Mouse (Mus musculus) granulocyte monocyte progenitor cell, adult 5-6 weeks (primary cell): ENCODE measurements around the gene Raver2. TPM values are rescaled to one million over a fixed set of nuclear protein-coding genes. Genes with fewer than 3 reads are reported as not detected.

Experiments
- ATAC-seq: replicated peaks from 2 replicates; pipeline ENCODE4 v1.8.0; 2016; ENCODE audit warnings: mild to moderate bottlenecking, moderate TSS enrichment, inconsistent platforms; ENCODE audit not compliant: poor library complexity, severe bottlenecking
- total RNA-seq, 2 experiments: library from RNA; stranded (forward) in 1 of 2; stranded (reverse) in 1 of 2; fragments of 200-712, 200-1000 nt in 1 of 2; fragments of >200 nt in 1 of 2; fragmentation: Nextera tagmentation in 1 of 2; gene quantifications; 2 replicates each; pipeline ENCODE4 v1.2.3; 2014 to 2017

The Raver2 gene
- total RNA-seq (2014; fragmentation: Nextera tagmentation) = not detected in 2 replicates
- 0.10 TPM in 1 of 2 replicates, not detected in the other for total RNA-seq (2017)

GRCm38 (mm10) chr4:101068786-101069153 is at the start of gene Raver2:
TSS of gene Raver2 (plus strand) at chr4:101068983.
- peak; percentile 79 for ATAC-seq

DNA sequence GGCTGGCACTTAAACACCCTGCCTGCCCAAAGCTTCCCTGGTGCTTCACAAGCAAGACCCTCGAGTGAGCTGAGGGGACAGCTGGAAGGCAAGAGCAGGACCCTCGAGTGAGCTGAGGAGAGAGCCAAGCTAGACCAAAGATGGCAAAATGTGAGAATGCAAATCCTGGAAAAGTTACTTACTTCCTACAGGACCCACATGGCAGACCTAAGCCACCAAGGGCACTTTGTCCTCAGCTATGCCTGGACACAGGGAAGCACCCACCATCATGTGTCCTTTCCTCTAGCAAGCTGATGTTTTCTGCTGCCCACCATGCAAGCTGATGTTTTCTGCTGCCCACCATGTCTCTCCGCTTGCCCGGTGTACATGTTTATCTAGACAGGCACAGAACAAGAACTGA is 48.2 kb upstream of the Raver2 start, which contains the start of gene Gm10577:
TSS of gene Gm10577 (minus strand) at position 101 of the 400 bp plus-strand sequence.
- no peak for ATAC-seq

DNA sequence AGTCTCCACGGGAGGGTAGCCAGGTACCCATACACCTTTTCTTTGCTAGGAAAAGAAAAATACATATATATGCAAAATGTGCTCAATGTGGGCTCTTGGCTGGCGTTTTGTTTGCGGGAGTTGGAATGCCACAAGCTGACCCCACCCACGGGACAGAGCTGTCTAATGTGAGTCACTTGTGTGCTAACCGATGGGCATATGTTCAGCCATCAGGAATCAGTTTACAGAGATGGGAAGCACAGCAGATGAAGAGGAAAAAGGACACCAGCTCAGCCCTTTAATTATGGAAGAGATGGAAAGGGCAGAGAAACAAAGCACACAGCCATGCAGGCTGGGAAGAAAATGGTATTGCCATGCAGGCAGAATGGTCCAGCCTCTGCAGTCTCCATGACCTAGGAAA is 42.2 kb upstream of the Raver2 start:
- no peak for ATAC-seq

DNA sequence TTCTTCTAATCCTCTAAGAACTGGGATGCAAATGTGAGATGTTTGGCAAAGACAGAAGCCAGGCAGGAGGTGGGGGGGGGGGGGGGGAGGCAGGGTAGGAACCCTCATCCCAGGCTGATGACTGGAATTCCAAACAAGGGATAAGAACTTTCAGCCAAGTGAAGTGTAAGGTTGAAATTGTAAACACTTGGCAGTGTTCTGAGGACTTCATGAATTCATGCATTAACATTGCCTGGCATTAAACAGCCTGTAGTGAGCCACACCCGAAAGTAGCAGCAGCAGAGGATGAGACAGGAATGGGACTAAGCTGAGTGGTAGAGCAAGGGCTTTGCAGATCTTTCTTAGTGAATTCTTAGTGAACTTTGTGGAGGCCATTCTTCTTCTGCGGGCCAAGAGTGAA is 41.8 kb upstream of the Raver2 start:
- ATAC-seq = no peak

DNA sequence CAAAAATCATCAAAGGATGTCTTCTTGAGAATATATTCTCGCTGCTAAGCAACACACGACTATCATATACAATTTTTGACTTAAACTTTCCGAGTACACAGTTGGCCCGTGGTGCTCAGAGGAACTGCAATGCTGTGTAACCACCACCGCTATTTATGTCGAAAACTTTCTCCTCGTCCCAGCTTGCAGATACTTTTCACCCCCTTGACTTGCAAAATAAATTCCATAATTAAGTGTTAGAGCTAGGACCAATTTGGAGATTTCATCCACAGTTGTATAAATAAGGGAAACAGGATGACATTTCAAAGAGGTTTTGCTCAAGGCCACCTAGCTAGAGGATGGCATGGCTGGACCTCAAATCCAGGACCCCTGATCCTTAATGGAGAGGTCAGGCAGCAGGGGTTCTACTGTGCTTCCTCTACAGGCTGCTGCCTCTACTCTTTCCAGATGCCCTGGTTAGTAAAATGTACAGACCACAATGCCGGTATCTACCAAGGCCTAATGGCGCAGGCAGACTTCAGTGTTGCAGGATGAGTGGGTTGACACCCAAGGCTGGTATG is 40.9 kb upstream of the Raver2 start:
- ATAC-seq = no peak

DNA sequence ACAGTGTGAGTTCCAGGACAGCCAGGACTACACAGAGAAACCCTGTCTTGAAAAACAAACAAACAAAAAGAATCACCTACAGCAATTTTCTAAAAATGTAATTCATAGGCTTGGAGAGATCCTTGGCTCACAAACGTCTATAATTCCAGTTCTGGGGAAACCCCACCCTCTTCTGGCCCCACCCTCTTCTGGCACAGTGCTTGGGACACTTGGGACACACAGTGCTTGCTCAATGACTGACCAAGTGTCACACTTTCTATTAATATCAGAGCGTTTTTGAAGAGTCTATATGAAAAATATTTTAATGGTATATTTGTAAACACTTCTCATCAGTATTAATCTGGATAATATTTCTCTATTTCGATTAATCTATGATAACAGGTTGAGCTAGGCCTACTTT is 35.7 kb upstream of the Raver2 start:
- ATAC-seq = no peak

- no peak for ATAC-seq
Observed at GRCm38 (mm10) chr4:101035131-101035530, 33.7 kb upstream of the Raver2 start.

DNA sequence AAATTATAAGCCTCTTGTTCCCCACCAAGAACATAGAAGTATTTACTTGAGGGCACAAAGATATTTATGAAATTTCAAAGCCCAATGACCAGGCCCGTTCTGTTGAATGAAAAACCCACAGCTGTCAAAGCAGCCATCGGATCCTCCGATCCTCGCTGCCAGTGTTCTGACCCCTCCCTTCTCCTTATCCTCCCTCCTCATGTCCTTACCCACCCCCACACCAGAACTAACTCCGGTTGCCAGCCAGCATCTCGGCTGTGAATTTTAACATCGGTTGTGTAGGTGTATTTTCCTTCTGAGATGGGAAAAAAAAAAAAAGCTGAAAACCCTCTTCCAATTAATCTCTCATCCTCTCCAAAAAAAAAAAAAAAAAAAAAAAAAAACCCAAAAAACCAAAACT is 31.6 kb upstream of the Raver2 start:
- ATAC-seq = no peak

- no peak for ATAC-seq
Observed at GRCm38 (mm10) chr4:101043691-101044090, 25.1 kb upstream of the Raver2 start.

GRCm38 (mm10) chr4:101044149-101044548 is 24.6 kb upstream of the Raver2 start:
- no peak for ATAC-seq

GRCm38 (mm10) chr4:101046576-101046975 is 22.2 kb upstream of the Raver2 start:
- no peak for ATAC-seq

DNA sequence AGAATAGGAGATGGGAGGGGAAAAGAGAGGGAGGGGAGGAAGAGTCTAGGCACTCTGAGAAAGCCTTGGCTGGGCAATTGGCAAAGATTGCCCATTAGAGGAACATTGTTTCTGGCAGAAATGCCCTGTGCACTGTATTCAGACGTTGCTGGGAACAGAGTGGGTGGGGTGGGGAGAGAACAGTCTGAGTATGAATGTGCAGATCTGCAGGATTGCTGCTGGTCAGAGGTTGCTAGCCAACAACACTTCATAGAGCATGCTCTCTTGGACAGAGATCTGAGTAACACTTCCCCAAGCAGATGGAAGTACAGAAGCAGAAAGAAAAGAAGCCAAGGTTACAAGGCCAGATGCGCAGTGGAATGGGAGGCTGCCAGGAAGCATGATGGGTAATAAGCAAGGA is 6.6 kb upstream of the Raver2 start:
- ATAC-seq = no peak

- no peak for ATAC-seq
Observed at GRCm38 (mm10) chr4:101066401-101066800, 2.4 kb upstream of the Raver2 start.

- ATAC-seq = peak; percentile 35
Observed at GRCm38 (mm10) chr4:101069154-101069971, 580 bp downstream of the Raver2 start.

DNA sequence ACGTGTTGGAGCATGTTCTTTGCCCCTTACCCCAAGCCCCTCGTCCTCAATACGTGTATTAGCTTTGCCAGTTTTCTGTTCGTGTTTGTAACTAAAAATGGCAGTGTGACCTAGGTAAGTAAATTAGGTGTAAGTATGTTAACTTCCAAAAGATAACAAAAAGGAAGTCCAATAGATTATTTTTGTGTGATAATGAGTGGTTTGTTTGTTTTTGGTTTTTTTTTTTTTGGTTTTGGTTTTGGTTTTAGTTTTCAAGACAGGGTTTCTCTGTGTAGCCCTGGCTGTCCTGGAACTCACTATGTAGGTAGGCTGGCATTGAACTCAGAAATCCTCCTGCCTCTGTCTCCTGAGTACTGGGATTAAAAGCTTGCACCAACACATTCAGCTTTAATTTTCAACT is 2.8 kb downstream of the Raver2 start:
- ATAC-seq = no peak

DNA sequence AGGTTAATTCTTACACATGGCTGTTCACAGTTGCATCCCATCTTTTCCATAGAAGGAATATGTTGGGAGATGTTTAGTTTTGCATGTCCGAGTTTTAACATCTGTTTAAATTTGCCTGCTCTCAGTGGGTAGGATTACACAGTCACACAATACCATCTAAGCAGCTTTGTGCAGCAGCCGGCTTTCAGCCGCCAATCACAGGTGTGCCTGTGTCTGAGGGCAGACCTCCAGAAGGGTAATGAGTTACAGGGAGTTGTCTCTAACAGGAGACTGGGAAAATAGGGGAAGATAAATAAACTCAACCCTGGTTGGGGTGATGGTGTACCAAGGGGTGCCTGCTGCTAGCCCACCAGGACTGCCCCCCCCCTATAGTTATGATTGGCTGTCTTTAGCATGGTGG is 7.6 kb downstream of the Raver2 start:
- no peak for ATAC-seq

- ATAC-seq = no peak
Observed at GRCm38 (mm10) chr4:101080016-101080415, 11.2 kb downstream of the Raver2 start.

- no peak for ATAC-seq
Observed at GRCm38 (mm10) chr4:101082176-101082888, 13.5 kb downstream of the Raver2 start.

- ATAC-seq = no peak
Observed at GRCm38 (mm10) chr4:101084863-101085262, 16.1 kb downstream of the Raver2 start.

- no peak for ATAC-seq
Observed at GRCm38 (mm10) chr4:101086040-101086439, 17.3 kb downstream of the Raver2 start.

GRCm38 (mm10) chr4:101087721-101088120 is 18.9 kb downstream of the Raver2 start:
- no peak for ATAC-seq
